Mouse (Mus musculus): ENCODE measurements around the gene Galr2.
"Not testable (repeated sequence)": the region's sequence is repeated elsewhere in the genome, so short reads cannot be mapped to it uniquely, and the experiment has no call there.

Galr2 gene

GRCm38 (mm10) chr11:116269560-116269959 is 11.2 kb upstream of the Galr2 start:
- DNase-seq (ENCODE audit: low spot score in 2 of 2) = no peak

DNA sequence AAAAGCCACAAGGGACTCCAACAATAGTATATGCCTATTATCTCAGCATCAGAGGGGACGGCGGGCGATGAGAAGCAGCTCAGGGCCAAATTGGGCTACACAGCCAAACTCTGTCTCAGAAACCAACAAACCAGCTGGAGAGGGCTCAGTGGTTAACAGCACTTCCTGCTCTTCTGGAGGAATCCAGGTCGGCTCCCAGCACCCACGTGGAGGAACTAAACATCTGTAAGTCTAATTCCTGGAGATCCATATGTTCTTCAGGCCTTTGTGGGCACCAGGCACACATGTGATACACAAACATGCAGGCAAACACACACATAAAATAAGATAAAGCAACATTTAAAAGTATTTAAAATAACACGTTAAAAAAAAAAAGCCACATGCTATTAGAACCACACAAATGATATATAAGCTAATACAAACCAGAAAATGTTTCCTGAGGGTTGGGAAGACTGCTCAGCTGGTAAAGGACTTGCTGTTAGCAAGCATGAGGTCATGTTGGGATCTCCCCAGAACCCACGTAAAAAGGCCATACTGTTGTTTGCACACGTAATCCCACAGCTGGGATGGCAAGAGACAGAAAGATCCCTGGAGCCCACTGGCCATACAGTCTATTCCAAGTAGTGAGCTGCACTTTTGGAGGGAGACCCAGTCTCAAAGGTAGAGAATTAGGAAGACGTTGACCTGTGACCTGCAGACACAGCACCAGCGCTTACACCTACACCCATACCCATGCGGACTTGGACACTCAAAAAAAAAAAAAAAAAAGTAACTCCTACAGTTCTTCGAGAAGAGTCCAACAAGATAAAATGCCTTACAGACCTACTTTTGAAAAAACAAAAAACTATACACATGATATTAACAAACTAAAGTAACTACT is 7.9 kb upstream of the Galr2 start:
- no peak for DNase-seq (ENCODE audit: low spot score in 2 of 2)

GRCm38 (mm10) chr11:116273469-116274044 is 7.2 kb upstream of the Galr2 start:
- DNase-seq (ENCODE audit: low spot score in 2 of 2) = no peak

DNA sequence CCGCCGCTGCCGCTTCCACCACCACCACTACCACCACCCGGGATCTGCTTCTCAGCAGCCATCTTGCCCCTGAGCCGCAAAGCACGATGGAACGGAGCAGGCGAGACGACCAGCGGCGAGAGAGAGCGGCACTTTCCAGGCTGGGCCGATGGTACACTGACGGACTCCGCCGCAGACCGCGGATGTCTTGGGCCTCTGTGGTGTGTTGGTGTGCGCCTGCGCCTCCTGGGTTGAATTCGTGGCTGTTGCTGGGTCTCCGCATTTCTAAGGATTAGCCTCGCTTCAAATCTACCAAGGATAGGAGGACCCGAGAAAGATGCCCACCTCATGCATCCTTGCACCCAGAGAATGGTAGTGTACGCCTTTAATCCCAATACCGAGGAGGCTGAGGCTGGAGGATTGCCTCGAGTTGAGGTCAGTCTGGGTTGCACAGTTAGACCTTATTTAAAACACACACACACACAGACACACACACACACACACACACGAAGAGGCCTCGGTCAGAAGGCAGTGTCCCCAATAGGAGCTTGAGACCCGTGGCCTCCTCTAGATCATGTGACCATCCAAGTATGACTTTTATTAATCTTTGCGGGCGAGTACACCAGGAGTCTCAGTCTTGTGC is 6.6 kb upstream of the Galr2 start, which contains the start of gene Srp68:
Srp68 (minus strand) TSS at position 173 of the 622 bp plus-strand sequence.
- DNase-seq (ENCODE audit: low spot score in 2 of 2) = peak; percentile 96 to 97

DNA sequence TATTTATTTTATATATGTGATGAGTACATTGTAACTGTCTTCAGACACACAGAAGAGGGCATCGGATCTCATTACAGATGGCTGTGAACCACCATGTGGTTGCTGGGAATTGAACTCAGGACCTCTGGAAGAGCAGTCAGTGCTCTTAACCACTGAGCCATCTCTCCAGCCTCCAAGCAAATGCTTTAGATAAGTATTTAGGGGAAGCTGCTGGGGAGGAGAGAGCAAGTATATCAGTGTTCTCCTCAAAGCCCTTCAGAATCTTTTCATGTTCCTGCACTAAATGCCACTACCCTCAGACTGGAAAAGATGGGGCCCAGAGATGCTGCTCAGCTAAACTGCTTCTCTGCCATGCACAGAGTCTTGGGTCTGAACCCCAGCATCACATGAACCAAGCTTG is 3.6 kb upstream of the Galr2 start:
- not testable (repeated sequence) for DNase-seq (ENCODE audit: low spot score in 2 of 2)

GRCm38 (mm10) chr11:116281671-116282070 is 932 bp downstream of the Galr2 start:
- DNase-seq (ENCODE audit: low spot score in 2 of 2) = no peak

DNA sequence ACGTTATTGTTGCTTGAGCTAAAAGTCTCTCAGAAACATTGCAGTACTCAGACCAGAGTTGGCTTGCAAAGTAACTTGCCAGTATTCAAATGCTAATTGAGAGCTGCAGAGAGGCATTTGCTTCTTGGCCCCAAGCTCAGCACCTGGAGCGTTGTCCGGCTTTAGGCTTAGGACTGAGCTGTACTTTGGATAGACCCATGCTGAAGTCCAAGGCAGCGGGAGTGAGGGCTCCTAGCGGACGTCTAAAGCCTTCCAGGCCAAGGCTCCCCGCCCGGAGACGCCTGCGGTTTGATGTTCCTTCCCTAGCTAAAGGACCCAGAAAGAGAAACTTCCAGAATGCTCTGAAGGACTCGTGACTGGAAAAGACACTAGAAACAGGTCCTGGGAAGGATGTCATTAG is 1.4 kb downstream of the Galr2 start:
- DNase-seq (ENCODE audit: low spot score in 2 of 2) = no peak

GRCm38 (mm10) chr11:116282912-116283521 is 2.3 kb downstream of the Galr2 start:
- no peak for DNase-seq (ENCODE audit: low spot score in 2 of 2)

DNA sequence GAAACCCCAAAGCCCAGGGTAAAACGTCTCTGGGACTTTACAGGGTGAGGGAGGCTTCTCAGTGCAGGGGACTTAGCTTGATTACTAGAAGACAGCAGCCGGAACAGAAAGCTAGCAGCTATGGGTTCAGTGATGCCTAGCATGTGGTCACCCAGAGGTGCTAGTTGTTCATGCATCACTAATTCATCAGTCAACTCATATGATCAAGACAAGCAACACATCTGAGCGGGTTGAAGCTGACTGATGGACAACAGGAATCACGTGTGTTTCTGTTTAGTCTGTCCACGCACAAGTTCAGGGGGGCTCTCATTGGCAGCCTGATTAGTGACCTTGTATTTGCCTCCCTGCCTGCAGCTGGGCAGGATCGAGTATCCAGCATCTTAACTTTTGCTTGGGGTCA is 3.2 kb downstream of the Galr2 start:
- DNase-seq (ENCODE audit: low spot score in 2 of 2) = no peak

- DNase-seq (ENCODE audit: low spot score in 2 of 2) = no peak
These were observed 5.0 kb downstream of the Galr2 start for GRCm38 (mm10) chr11:116285770-116286191.

GRCm38 (mm10) chr11:116287351-116287750 is 6.6 kb downstream of the Galr2 start:
- DNase-seq (ENCODE audit: low spot score in 2 of 2) = no peak

GRCm38 (mm10) chr11:116290556-116290955 is 9.8 kb downstream of the Galr2 start:
- DNase-seq (ENCODE audit: low spot score in 2 of 2) = no peak

DNA sequence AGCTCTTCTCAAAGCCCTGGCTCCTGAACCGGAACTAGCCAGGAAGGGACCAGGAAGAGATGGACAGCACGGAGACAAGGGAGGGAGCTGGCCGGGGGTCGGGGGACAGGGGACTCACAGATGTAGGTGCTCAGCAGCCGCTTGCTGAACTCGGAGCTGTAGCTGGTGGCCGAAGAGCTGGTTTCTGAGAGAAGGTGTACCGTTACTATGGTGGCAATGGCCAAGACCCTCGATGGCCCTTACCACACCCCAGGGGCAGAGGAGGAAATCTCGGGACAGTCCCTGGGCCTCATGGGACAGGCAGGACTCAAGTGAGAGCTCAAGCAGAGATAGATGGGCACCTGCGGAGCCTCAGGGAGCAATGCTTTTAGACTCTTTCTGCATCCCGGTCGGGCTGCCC is 11.7 kb downstream of the Galr2 start:
- no peak for DNase-seq (ENCODE audit: low spot score in 2 of 2)

DNA sequence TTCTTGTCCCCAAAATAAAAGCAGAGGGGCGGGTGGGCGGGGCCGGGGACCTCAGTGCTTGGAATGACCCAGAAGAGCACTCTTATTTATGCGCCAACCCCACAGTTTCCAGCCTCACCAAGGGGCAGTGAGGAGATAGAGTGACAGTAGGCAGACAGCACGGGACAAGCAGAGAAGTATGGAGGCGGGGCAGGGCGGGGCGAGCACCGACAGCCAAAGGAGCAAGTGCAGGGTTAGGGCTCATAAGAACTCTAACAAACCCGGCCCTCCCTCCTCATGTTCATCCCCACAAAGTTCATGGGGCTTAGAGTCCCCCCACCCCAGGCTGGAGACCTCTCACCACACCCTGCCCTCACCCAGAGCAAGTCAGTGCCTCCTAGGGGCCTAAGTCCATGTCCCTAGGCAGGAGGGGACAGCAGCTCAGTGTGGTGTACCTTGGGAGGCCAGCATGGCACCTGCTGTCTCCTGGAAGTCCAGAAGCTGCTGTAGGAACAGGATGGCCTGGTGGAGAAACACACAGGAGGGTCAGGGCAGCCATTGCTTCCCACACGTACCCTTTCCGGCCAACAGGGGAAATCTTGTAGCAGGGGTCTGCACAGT is 12.9 kb downstream of the Galr2 start:
- DNase-seq (ENCODE audit: low spot score in 2 of 2) = no peak

DNA sequence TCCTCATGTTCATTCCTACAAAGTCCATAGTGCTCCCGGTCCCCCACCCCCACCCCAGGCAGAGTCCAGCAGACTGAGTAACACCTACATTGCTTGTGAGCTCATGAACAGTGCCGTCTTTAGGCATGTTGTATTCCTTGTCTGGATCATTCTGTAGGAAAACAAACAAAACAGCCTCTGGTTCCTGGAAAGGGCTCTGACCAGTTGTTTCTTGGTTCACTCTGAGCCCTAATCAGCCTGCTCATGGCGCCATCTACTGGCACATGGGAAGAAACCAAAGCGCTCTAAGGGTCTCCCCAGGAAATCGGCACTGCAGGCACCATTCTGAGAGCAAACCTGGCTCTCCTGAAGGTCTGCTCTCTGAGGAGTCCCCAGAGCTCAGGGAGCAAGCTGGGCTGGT is 13.6 kb downstream of the Galr2 start:
- DNase-seq (ENCODE audit: low spot score in 2 of 2) = peak in 1 of 2 experiments; percentile 28

DNA sequence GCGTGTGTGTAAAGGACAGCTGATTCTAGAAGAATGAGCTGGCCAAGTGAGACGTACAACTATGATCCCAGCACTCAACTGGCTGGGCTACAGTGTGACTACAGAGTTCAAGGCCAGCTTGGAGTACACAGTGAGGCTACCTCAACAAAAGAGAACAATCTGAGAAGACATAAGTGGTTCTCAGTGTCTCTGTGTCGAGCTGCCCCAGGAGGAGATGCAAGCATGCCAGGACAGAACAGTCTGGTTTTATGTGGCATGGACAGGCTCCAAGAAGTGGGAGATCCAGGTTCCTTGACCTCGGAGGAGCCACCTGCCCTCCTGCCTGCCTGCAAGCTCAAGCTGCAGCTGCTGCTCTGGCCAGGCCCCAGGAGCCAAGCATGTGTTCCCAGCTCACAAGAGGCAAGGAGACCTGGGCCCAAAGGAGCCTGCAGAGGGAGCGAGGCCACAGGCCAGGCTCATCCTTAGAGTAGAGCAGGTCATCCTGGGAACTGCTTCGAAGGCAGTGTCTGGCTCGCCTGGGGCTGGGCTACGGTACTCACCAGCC is 15.5 kb downstream of the Galr2 start:
- no peak for DNase-seq (ENCODE audit: low spot score in 2 of 2)

GRCm38 (mm10) chr11:116297017-116297416 is 16.3 kb downstream of the Galr2 start:
- DNase-seq (ENCODE audit: low spot score in 2 of 2) = no peak

DNA sequence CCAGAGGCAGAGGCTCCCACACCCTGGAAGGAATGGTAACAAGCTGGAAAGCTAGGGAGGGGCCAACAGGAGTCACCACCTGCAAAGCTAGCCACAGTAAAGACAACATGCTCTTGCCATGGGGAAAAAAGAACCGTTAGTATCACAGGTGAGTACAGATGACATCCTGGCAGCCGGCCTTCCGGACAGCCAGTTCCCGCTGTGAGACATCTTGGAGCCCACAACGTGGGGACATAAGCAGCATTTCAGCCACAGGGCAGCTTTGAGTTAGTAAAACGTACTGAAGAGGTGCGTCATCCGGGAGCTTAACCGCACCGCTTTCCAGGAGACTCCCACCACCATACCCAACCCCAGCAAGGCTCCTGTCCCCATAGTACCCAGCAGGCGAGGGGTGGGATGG is 17.5 kb downstream of the Galr2 start:
- DNase-seq (ENCODE audit: low spot score in 2 of 2) = no peak

DNA sequence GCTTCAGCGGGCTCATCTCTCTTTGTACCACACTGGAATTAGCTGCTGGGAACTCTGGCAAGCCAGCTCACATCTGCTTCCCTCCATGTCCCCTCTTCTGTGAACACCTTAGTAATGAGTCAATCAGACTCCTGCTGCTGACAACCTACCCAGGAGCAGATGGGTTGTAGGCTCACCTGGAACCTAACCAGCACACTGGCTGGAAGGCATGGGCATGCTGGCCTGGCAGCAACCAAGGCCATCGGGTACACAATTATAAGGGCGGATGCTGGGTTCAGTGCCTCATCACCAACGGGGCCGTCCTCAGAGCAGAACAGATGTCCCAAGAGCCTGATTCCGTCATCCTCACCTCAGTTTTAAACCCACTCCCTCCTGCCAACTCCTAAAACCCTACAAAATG is 17.9 kb downstream of the Galr2 start:
- DNase-seq (ENCODE audit: low spot score in 2 of 2) = no peak

DNA sequence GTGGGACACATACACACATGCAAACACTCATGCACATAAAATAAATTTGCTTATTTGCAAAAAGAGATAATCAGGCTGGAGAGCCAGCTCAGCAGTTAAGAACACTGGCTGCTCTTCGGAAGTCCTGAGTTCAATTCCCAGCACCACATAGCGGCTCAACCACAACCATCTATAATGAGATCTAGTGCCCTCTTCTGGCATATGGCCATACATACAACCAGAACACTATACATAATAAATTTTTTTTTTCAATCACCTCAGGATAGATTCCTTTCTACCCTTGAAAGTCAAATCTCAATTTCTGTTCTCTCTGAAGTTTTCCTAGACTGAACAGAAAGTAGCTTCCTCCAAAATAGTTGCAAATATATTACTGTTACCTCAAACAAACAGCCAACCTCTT is 24.7 kb downstream of the Galr2 start:
- no peak for DNase-seq (ENCODE audit: low spot score in 2 of 2)

GRCm38 (mm10) chr11:116306126-116306982 is 25.6 kb downstream of the Galr2 start:
- peak; percentile 87 to 90 for DNase-seq (ENCODE audit: low spot score in 2 of 2)
